Mouse (Mus musculus) midbrain, embryonic 16.5 days (tissue): Measurements from ENCODE around the gene Jmjd1c. TPM values are rescaled to one million over a fixed set of nuclear protein-coding genes. Genes with fewer than 3 reads are reported as not detected.

Experiments used
- ATAC-seq: fragments of 200-750 bp; cut with Nextera tagmentation; 2 replicates; pipeline ENCODE4 v1.8.0; 2017; ENCODE audit warnings: moderate TSS enrichment
- H3K27ac ChIP-seq: fragments of 300-500 bp; sonication (generic); 2 replicates; pipeline ENCODE4 v1.5.1; 2014; ENCODE audit warnings: mild to moderate bottlenecking, low read length, mixed read lengths
- H3K27me3 ChIP-seq: fragments of 300-500 bp; sonication (generic); 2 replicates; pipeline ENCODE4 v1.6.1; 2014; ENCODE audit warnings: low read depth, low read length, mixed read lengths; ENCODE audit not compliant: control insufficient read depth, insufficient read depth
- H3K36me3 ChIP-seq: fragments of 300-500 bp; sonication (generic); 2 replicates; pipeline ENCODE4 v1.6.1; 2014; ENCODE audit warnings: mild to moderate bottlenecking, low read length, moderate library complexity, mixed read lengths; ENCODE audit not compliant: control insufficient read depth, insufficient read depth
- H3K4me1 ChIP-seq: fragments of 300-500 bp; sonication (generic); 2 replicates; pipeline ENCODE4 v1.6.1; 2014; ENCODE audit warnings: mild to moderate bottlenecking, low read length, mixed read lengths; ENCODE audit not compliant: control insufficient read depth, insufficient read depth
- H3K4me2 ChIP-seq: fragments of 300-500 bp; sonication (generic); 2 replicates; pipeline ENCODE4 v1.6.1; 2014; ENCODE audit warnings: mild to moderate bottlenecking, low read length, mixed read lengths
- H3K4me3 ChIP-seq: fragments of 300-500 bp; sonication (generic); 2 replicates; pipeline ENCODE4 v1.5.1; 2014; ENCODE audit warnings: low read depth, mild to moderate bottlenecking, low read length, moderate library complexity, mixed read lengths
- H3K9ac ChIP-seq: fragments of 300-500 bp; sonication (generic); 2 replicates; pipeline ENCODE4 v1.6.1; 2014; ENCODE audit warnings: low read depth, low read length, mixed read lengths
- H3K9me3 ChIP-seq: fragments of 300-500 bp; sonication (generic); replicated peaks from 2 replicates; pipeline ENCODE4 v1.6.1; 2014; ENCODE audit warnings: mild to moderate bottlenecking, low read length, mixed read lengths; ENCODE audit not compliant: control insufficient read depth, poor library complexity, severe bottlenecking
- WGBS: fragments of 180-500 bp; shearing (Covaris S2); extraction: QIAGEN DNeasy Blood & Tissue Kit; methylation state at CpG from one replicate; pipeline ENCODE4 v1.1.7; 2014; 5-methylcytosine and 5-hydroxymethylcytosine counted together
- polyA plus RNA-seq: library from polyadenylated mRNA; unstranded; fragments of >200 nt; fragmentation: Nextera tagmentation; extraction: Ambion mirVana; gene quantifications from 2 replicates; pipeline ENCODE4 v1.2.1, GENCODE M21; 2015

Gene Jmjd1c
- polyA plus RNA-seq, 1 experiment from 2014 or later = 41.7 TPM

DNA sequence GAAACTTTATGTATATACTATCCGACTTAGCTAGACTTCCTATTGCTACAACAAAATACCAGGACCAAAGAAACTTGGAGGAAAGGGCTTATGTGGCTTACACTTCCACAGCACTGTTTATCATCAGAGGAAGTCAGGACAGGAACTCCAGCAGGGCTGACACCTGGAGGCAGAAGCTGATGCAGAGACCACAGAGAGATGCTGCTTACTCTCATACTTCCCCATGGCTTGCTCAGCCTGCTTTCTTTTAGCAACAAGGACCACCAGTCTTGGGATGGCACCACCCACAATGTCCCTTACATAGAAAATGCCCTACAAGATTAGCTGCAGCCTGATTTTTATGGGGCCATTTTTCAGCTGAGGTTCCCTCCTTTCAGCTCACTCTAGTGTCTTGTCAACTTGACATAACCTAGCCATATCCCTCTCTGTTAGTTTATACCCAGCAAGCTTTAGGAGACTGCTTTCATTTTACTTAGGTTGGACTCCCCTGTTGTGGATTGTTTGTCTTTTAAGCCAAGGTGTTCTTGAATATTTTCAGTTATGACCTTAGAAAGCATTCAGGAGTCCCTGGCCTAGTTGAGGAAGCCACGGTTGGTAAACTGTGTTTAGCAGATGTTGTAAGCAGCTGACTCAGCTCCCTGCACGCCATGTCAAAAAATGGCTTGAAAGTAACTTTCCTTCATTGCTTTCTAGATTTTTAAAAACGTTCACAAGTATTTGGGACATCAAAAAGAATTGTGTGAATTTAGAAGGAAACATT lies 114.2 kb downstream of the Jmjd1c start:
- Histone ChIP-seq H3K27ac (no peak overlapping the region), H3K9ac (no peak overlapping the region), H3K4me3 (no peak overlapping the region), H3K27me3 (no peaks in the 10 kb centered on the region), H3K9me3 (no peaks in the 10 kb centered on the region), H3K4me2 (no peak overlapping the region), H3K4me1 (peaks cover 5% of the 10 kb centered on the region; the same call in 1 of the 2 replicates), H3K36me3 (no peaks in the 10 kb centered on the region)
- no peak for ATAC-seq
- WGBS = 86% methylated on average over 4 of the region's 4 CpGs

DNA sequence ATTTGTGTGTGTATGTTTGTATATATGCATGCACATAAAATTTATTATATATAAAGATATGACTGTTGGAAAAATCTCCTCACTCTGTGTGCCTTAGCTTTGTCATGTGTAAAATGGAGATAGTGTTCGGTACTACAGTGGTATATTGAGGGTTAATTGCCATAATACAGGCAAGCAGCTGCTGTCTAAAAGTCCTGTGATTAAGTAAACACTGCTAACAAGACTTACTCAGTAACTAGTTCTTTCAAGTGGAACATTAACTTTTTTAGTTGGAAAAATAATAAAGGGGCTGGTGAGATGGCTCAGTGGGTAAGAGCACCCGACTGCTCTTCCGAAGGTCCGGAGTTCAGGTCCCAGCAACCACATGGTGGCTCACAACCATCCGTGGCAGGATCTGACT lies 116.1 kb downstream of the Jmjd1c start:
- Histone ChIP-seq H3K27ac (no peak overlapping the region), H3K4me2 (no peak overlapping the region), H3K36me3 (no peaks in the 10 kb centered on the region), H3K4me3 (no peak overlapping the region), H3K27me3 (no peaks in the 10 kb centered on the region), H3K9me3 (no peaks in the 10 kb centered on the region), H3K4me1 (peaks cover 5% of the 10 kb centered on the region; the same call in 1 of the 2 replicates), H3K9ac (no peak overlapping the region)
- 96% methylated on average over 5 of the region's 5 CpGs for WGBS
- ATAC-seq = no peak

DNA sequence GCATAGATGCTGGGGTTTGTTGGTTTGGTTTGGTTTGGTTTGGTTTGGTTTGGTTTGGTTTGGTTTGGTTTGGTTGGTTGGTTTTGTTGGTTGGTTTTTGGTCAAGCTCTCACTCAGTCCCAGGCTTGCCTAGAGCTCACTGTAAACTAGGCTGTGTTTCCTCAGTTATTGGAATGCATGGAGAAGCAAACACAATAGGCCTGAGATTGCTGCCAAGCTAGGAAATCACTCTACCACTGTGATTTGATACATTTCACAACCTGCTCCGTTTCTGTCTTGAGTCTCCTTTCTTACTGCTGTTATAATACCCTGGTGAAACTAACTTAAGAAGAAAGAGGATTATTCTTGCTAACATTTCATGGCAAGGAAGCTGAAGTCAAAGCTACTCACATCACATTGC lies 117.8 kb downstream of the Jmjd1c start:
- Histone ChIP-seq H3K9me3 (no peaks in the 10 kb centered on the region), H3K36me3 (no peaks in the 10 kb centered on the region), H3K4me2 (no peak overlapping the region), H3K27me3 (no peaks in the 10 kb centered on the region), H3K4me3 (no peak overlapping the region), H3K4me1 (peaks cover 3% of the 10 kb centered on the region; the same call in 1 of the 2 replicates), H3K27ac (no peak overlapping the region), H3K9ac (no peak overlapping the region)
- 19% methylated on average over 1 of the region's 1 CpGs for WGBS
- no peak for ATAC-seq

DNA sequence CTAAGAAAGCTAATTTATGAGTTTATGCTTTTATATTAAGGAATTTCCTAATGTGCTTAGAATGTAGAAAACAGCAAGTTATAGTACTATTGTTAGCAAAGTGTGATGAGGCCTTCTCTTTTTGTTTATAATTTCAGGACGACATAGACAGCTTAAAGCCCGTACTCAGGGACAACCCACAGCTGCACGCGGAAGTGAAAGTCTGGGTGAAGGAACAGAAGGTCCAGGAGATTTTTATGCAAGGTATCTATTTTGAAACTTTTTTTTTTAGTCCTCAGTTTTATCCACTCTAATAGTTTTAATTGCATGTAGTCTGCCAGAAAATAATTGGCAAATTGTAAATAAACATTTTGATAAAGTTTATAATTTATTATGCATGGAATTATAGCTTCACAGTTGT lies 119.2 kb downstream of the Jmjd1c start:
- Histone ChIP-seq H3K4me1 (peaks cover 2% of the 10 kb centered on the region; the same call in 1 of the 2 replicates), H3K9ac (no peak overlapping the region), H3K27ac (no peak overlapping the region), H3K27me3 (no peaks in the 10 kb centered on the region), H3K9me3 (no peaks in the 10 kb centered on the region), H3K4me3 (no peak overlapping the region), H3K4me2 (no peak overlapping the region), H3K36me3 (peaks cover 8% of the 10 kb centered on the region; the same call in 1 of the 2 replicates)
- no peak for ATAC-seq
- 81% methylated on average over 4 of the region's 4 CpGs for WGBS

DNA sequence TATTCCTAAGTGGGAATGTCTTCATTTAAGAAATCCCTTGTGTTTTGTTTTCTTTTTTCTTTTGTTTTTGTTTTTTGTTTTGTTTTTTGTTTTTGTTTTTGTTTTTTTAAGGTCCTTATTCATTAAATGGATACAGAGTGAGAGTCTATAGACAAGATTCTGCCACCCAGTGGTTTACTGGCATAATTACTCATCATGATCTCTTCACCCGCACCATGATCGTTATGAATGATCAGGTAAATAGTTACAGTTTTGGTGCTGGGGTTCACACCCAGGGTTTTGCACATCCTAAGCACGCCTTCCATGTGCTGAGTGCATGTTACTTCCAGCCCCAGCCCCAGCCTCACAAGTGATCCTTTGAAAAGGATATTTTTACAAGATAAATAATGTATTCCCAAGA lies 120.9 kb downstream of the Jmjd1c start:
- Histone ChIP-seq H3K27me3 (no peaks in the 10 kb centered on the region), H3K36me3 (peaks cover 8% of the 10 kb centered on the region; the same call in 1 of the 2 replicates), H3K4me3 (no peak overlapping the region), H3K4me2 (no peak overlapping the region), H3K4me1 (peaks cover 5% of the 10 kb centered on the region; the same call in 1 of the 2 replicates), H3K9me3 (no peaks in the 10 kb centered on the region), H3K27ac (no peak overlapping the region), H3K9ac (no peak overlapping the region)
- 88% methylated on average over 3 of the region's 3 CpGs for WGBS
- ATAC-seq = no peak

DNA sequence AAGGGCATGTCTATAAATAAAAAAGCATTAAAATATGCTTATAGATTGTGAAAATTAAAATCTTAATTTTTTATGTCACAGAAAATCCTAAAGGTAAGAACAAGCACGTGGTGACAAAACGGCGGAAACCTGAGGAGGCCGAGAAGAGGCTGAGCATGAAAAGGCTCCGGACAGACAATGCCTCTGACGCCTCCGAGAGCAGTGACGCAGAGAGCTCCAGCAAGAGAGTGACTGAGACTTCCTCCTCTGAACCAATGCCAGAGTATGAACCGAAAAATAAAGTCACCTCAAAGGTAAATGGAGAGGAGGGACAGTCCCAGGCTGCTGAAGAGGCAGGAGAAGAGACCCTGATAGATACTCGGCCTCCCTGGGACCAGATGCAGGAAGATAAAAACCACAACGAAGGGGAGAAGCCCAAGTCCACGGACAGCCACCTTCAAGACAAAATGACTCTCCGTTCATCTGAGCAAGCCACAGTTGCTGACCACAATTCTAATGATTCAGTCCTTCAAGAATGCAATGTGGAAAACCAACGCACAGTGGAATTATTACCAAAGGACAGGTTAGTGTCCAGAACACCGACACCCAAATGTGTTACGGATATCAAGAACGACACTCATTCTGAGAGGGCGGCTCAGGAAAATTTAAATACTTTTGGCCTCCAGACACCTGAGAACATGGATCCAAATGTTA lies 123.1 kb downstream of the Jmjd1c start:
- no peak overlapping the region for H3K27ac ChIP-seq
- no peaks in the 10 kb centered on the region for H3K9me3 ChIP-seq
- H3K27me3 ChIP-seq = no peaks in the 10 kb centered on the region
- 92% methylated on average over 18 of the region's 18 CpGs for WGBS
- H3K9ac ChIP-seq = no peak overlapping the region
- ATAC-seq = no peak
- no peak overlapping the region for H3K4me2 ChIP-seq
- H3K4me3 ChIP-seq = no peak overlapping the region
- peaks cover 8% of the 10 kb centered on the region; the same call in 1 of the 2 replicates for H3K36me3 ChIP-seq
- H3K4me1 ChIP-seq = peaks cover 4% of the 10 kb centered on the region; the same call in 1 of the 2 replicates

DNA sequence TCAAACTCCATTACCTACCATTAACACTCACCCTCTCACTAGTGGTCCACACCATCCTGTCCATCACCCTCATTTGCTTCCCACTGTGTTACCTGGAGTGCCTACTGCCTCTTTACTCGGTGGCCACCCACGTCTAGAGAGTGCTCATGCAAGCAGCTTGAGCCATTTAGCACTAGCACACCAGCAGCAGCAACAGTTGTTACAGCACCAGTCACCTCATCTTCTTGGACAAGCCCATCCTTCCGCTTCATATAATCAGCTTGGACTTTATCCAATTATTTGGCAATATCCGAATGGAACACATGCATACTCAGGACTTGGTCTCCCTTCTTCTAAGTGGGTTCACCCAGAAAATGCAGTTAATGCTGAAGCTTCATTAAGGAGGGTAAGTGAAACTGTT lies 124.3 kb downstream of the Jmjd1c start:
- Histone ChIP-seq H3K27me3 (no peaks in the 10 kb centered on the region), H3K9ac (no peak overlapping the region), H3K4me3 (no peak overlapping the region), H3K27ac (no peak overlapping the region), H3K4me1 (0 out of 2 replicates have a peak, but pooled peaks cover 2% of the 10 kb centered on the region), H3K36me3 (peaks cover 12% of the 10 kb centered on the region), H3K9me3 (no peaks in the 10 kb centered on the region), H3K4me2 (no peak overlapping the region)
- no peak for ATAC-seq
- WGBS = 82% methylated on average over 4 of the region's 4 CpGs

DNA sequence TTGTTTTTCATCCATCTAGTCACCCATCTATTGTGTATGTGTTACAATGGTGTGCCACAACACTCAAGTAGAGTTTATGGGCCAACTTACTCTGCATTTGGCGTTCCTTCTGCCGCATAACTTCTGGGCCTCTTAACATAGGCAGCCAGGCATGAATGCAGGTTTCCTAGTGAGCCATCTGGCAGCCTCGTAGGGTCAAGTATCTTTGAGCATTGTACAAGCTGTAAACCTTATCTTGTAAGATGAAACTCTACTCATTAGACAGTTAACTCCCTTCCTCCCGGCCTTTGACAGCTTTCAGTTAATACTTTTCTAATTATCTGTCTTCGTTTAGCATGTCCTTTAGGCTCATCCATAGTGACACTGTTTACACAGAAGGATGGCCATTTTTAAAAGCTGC lies 125.4 kb downstream of the Jmjd1c start:
- ATAC-seq = no peak
- H3K4me2 ChIP-seq = no peak overlapping the region
- H3K4me1 ChIP-seq = 0 out of 2 replicates have a peak, but pooled peaks cover 2% of the 10 kb centered on the region
- H3K9me3 ChIP-seq = no peaks in the 10 kb centered on the region
- 49% methylated on average over 5 of the region's 5 CpGs for WGBS
- no peaks in the 10 kb centered on the region for H3K27me3 ChIP-seq
- no peak overlapping the region for H3K27ac ChIP-seq
- no peak overlapping the region for H3K4me3 ChIP-seq
- peaks cover 20% of the 10 kb centered on the region for H3K36me3 ChIP-seq
- no peak overlapping the region for H3K9ac ChIP-seq

DNA sequence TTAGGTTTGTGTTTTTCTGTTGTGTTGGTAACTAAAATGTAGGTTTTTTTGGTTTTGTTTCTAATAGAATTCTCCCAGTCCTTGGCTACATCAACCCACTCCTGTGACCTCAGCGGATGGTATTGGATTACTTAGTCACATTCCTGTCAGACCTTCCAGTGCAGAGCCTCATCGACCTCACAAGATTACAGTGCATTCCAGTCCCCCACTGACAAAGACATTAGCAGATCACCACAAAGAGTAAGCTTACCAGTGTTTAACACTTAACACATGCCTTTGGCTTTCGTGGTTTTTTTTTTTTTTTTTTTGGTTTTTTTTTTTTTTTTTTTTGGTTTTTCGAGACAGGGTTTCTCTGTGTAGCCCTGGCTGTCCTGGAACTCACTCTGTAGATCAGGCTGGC lies 128.0 kb downstream of the Jmjd1c start:
- H3K27ac ChIP-seq = no peak overlapping the region
- no peaks in the 10 kb centered on the region for H3K9me3 ChIP-seq
- no peak overlapping the region for H3K4me3 ChIP-seq
- H3K36me3 ChIP-seq = peaks cover 23% of the 10 kb centered on the region
- 0 out of 2 replicates have a peak, but pooled peaks cover 2% of the 10 kb centered on the region for H3K4me1 ChIP-seq
- ATAC-seq = no peak
- 82% methylated on average over 3 of the region's 4 CpGs for WGBS
- H3K4me2 ChIP-seq = no peak overlapping the region
- H3K27me3 ChIP-seq = no peaks in the 10 kb centered on the region
- no peak overlapping the region for H3K9ac ChIP-seq
